Mouse (Mus musculus): ENCODE measurements around the gene Kantr. TPM values are rescaled to one million over a fixed set of nuclear protein-coding genes. Genes with fewer than 3 reads are reported as not detected.
A peak's percentile ranks its signal among the peaks of the same experiment; 100 is the strongest.
"Not testable (repeated sequence)": the region's sequence is repeated elsewhere in the genome, so short reads cannot be mapped to it uniquely, and the experiment has no call there.

The Kantr gene
- polyA plus RNA-seq, 1 experiment from 2014 or later, result 20.8 TPM

- Histone ChIP-seq H3K4me3 (ENCODE audit: low read depth, low read length) (no peak overlapping the region), H3K9ac (replicated peaks; ENCODE audit: low read length) (no peak overlapping the region), H3K9me3 (replicated peaks; ENCODE audit: control insufficient read depth, low read length) (no peaks in the 10 kb centered on the region), H3K4me2 (ENCODE audit: low read depth, low read length) (no peak overlapping the region), H3K4me1 (ENCODE audit: control insufficient read depth, insufficient read depth, low read length) (no peaks in the 10 kb centered on the region), H3K27me3 (ENCODE audit: control insufficient read depth, insufficient read depth, low read length) (peaks cover 2% of the 10 kb centered on the region; the same call in 1 of the 2 replicates), H3K36me3 (replicated peaks; ENCODE audit: control insufficient read depth, insufficient read depth, low read depth, low read length) (no peaks in the 10 kb centered on the region), H3K27ac (replicated peaks; ENCODE audit: low read depth, low read length) (no peak overlapping the region)
- no peak for DNase-seq (ENCODE audit: low spot score)
- 51% methylated on average over 2 of the region's 2 CpGs for WGBS
- no peak for ATAC-seq (replicated peaks; ENCODE audit: insufficient number of reproducible peaks, low FRiP score, low TSS enrichment, low read depth)
Measured at GRCm38 (mm10) chrX:152322776-152323175, 4.5 kb downstream of the Kantr start.

- Histone ChIP-seq H3K27ac (replicated peaks; ENCODE audit: low read depth, low read length) (no peak overlapping the region), H3K27me3 (ENCODE audit: control insufficient read depth, insufficient read depth, low read length) (no peaks in the 10 kb centered on the region), H3K9me3 (replicated peaks; ENCODE audit: control insufficient read depth, low read length) (no peaks in the 10 kb centered on the region), H3K4me1 (ENCODE audit: control insufficient read depth, insufficient read depth, low read length) (no peaks in the 10 kb centered on the region), H3K9ac (replicated peaks; ENCODE audit: low read length) (no peak overlapping the region), H3K4me3 (ENCODE audit: low read depth, low read length) (no peak overlapping the region), H3K36me3 (replicated peaks; ENCODE audit: control insufficient read depth, insufficient read depth, low read depth, low read length) (no peaks in the 10 kb centered on the region), H3K4me2 (ENCODE audit: low read depth, low read length) (no peak overlapping the region)
- ATAC-seq (replicated peaks; ENCODE audit: insufficient number of reproducible peaks, low FRiP score, low TSS enrichment, low read depth), result no peak
- no peak for DNase-seq (ENCODE audit: low spot score)
- 83% methylated on average over 4 of the region's 4 CpGs for WGBS
Measured at GRCm38 (mm10) chrX:152320535-152320934, 6.8 kb downstream of the Kantr start.

GRCm38 (mm10) chrX:152307942-152308341 lies 19.4 kb downstream of the Kantr start:
- Histone ChIP-seq H3K36me3 (replicated peaks; ENCODE audit: control insufficient read depth, insufficient read depth, low read depth, low read length) (no peaks in the 10 kb centered on the region), H3K27ac (replicated peaks; ENCODE audit: low read depth, low read length) (no peak overlapping the region), H3K9ac (replicated peaks; ENCODE audit: low read length) (no peak overlapping the region), H3K9me3 (replicated peaks; ENCODE audit: control insufficient read depth, low read length) (no peaks in the 10 kb centered on the region), H3K27me3 (ENCODE audit: control insufficient read depth, insufficient read depth, low read length) (no peaks in the 10 kb centered on the region), H3K4me1 (ENCODE audit: control insufficient read depth, insufficient read depth, low read length) (no peaks in the 10 kb centered on the region), H3K4me2 (ENCODE audit: low read depth, low read length) (no peak overlapping the region), H3K4me3 (ENCODE audit: low read depth, low read length) (no peak overlapping the region)
- DNase-seq (ENCODE audit: low spot score) (peak; percentile 41), ATAC-seq (replicated peaks; ENCODE audit: insufficient number of reproducible peaks, low FRiP score, low TSS enrichment, low read depth) (no peak)
- WGBS, result 73% methylated on average over 2 of the region's 2 CpGs

- Histone ChIP-seq H3K27me3 (ENCODE audit: control insufficient read depth, insufficient read depth, low read length) (no peaks in the 10 kb centered on the region), H3K27ac (replicated peaks; ENCODE audit: low read depth, low read length) (no peak overlapping the region), H3K9ac (replicated peaks; ENCODE audit: low read length) (no peak overlapping the region), H3K4me2 (ENCODE audit: low read depth, low read length) (no peak overlapping the region), H3K36me3 (replicated peaks; ENCODE audit: control insufficient read depth, insufficient read depth, low read depth, low read length) (no peaks in the 10 kb centered on the region), H3K4me1 (ENCODE audit: control insufficient read depth, insufficient read depth, low read length) (no peaks in the 10 kb centered on the region), H3K9me3 (replicated peaks; ENCODE audit: control insufficient read depth, low read length) (no peaks in the 10 kb centered on the region), H3K4me3 (ENCODE audit: low read depth, low read length) (no peak overlapping the region)
- no peak for ATAC-seq (replicated peaks; ENCODE audit: insufficient number of reproducible peaks, low FRiP score, low TSS enrichment, low read depth)
- no peak for DNase-seq (ENCODE audit: low spot score)
Measured at GRCm38 (mm10) chrX:152307371-152307770, 19.9 kb downstream of the Kantr start.

- H3K27me3 ChIP-seq (ENCODE audit: control insufficient read depth, insufficient read depth, low read length), result no peaks in the 10 kb centered on the region
- no peak overlapping the region for H3K9ac ChIP-seq (replicated peaks; ENCODE audit: low read length)
- ATAC-seq (replicated peaks; ENCODE audit: insufficient number of reproducible peaks, low FRiP score, low TSS enrichment, low read depth) (no peak), DNase-seq (ENCODE audit: low spot score) (no peak)
- H3K9me3 ChIP-seq (replicated peaks; ENCODE audit: control insufficient read depth, low read length), result no peaks in the 10 kb centered on the region
- no peak overlapping the region for H3K4me2 ChIP-seq (ENCODE audit: low read depth, low read length)
- no peaks in the 10 kb centered on the region for H3K4me1 ChIP-seq (ENCODE audit: control insufficient read depth, insufficient read depth, low read length)
- H3K27ac ChIP-seq (replicated peaks; ENCODE audit: low read depth, low read length), result no peak overlapping the region
- 71% methylated on average over 2 of the region's 2 CpGs for WGBS
- no peak overlapping the region for H3K4me3 ChIP-seq (ENCODE audit: low read depth, low read length)
- no peaks in the 10 kb centered on the region for H3K36me3 ChIP-seq (replicated peaks; ENCODE audit: control insufficient read depth, insufficient read depth, low read depth, low read length)
Measured at GRCm38 (mm10) chrX:152306224-152306623, 21.1 kb downstream of the Kantr start.

GRCm38 (mm10) chrX:152287026-152287425 lies 40.3 kb downstream of the Kantr start:
- not testable (repeated sequence) for ATAC-seq (replicated peaks; ENCODE audit: insufficient number of reproducible peaks, low FRiP score, low TSS enrichment, low read depth); H3K36me3 ChIP-seq (replicated peaks; ENCODE audit: control insufficient read depth, insufficient read depth, low read depth, low read length); H3K4me2 ChIP-seq (ENCODE audit: low read depth, low read length); H3K4me3 ChIP-seq (ENCODE audit: low read depth, low read length); DNase-seq (ENCODE audit: low spot score); H3K9ac ChIP-seq (replicated peaks; ENCODE audit: low read length); H3K9me3 ChIP-seq (replicated peaks; ENCODE audit: control insufficient read depth, low read length); H3K27me3 ChIP-seq (ENCODE audit: control insufficient read depth, insufficient read depth, low read length); H3K27ac ChIP-seq (replicated peaks; ENCODE audit: low read depth, low read length); H3K4me1 ChIP-seq (ENCODE audit: control insufficient read depth, insufficient read depth, low read length)
- WGBS, result 52% methylated on average over 1 of the region's 1 CpGs

GRCm38 (mm10) chrX:152284746-152285145 lies 42.5 kb downstream of the Kantr start:
- Histone ChIP-seq H3K27ac (replicated peaks; ENCODE audit: low read depth, low read length) (no peak overlapping the region), H3K27me3 (ENCODE audit: control insufficient read depth, insufficient read depth, low read length) (no peaks in the 10 kb centered on the region), H3K4me3 (ENCODE audit: low read depth, low read length) (no peak overlapping the region), H3K36me3 (replicated peaks; ENCODE audit: control insufficient read depth, insufficient read depth, low read depth, low read length) (no peaks in the 10 kb centered on the region), H3K4me2 (ENCODE audit: low read depth, low read length) (no peak overlapping the region), H3K9ac (replicated peaks; ENCODE audit: low read length) (no peak overlapping the region), H3K4me1 (ENCODE audit: control insufficient read depth, insufficient read depth, low read length) (no peaks in the 10 kb centered on the region), H3K9me3 (replicated peaks; ENCODE audit: control insufficient read depth, low read length) (no peaks in the 10 kb centered on the region)
- no peak for ATAC-seq (replicated peaks; ENCODE audit: insufficient number of reproducible peaks, low FRiP score, low TSS enrichment, low read depth)
- no peak for DNase-seq (ENCODE audit: low spot score)
- WGBS, result 74% methylated on average over 3 of the region's 3 CpGs

- H3K27me3 ChIP-seq (ENCODE audit: control insufficient read depth, insufficient read depth, low read length), result no peaks in the 10 kb centered on the region
- no peak overlapping the region for H3K27ac ChIP-seq (replicated peaks; ENCODE audit: low read depth, low read length)
- H3K36me3 ChIP-seq (replicated peaks; ENCODE audit: control insufficient read depth, insufficient read depth, low read depth, low read length), result no peaks in the 10 kb centered on the region
- no peak overlapping the region for H3K9ac ChIP-seq (replicated peaks; ENCODE audit: low read length)
- H3K4me1 ChIP-seq (ENCODE audit: control insufficient read depth, insufficient read depth, low read length), result no peaks in the 10 kb centered on the region
- no peak overlapping the region for H3K4me3 ChIP-seq (ENCODE audit: low read depth, low read length)
- ATAC-seq (replicated peaks; ENCODE audit: insufficient number of reproducible peaks, low FRiP score, low TSS enrichment, low read depth) (no peak), DNase-seq (ENCODE audit: low spot score) (no peak)
- no peak overlapping the region for H3K4me2 ChIP-seq (ENCODE audit: low read depth, low read length)
- 88% methylated on average over 6 of the region's 6 CpGs for WGBS
- H3K9me3 ChIP-seq (replicated peaks; ENCODE audit: control insufficient read depth, low read length), result no peaks in the 10 kb centered on the region
Measured at GRCm38 (mm10) chrX:152279384-152279783, 47.9 kb downstream of the Kantr start.

Measured in embryonic facial prominence, embryonic 11.5 days (tissue).